Mouse (Mus musculus): Measurements from ENCODE around the gene Ndufb8. TPM values are rescaled to one million over a fixed set of nuclear protein-coding genes. Genes with fewer than 3 reads are reported as not detected.
A peak's percentile ranks its signal among the peaks of the same experiment; 100 is the strongest.

Gene Ndufb8
- total RNA-seq, 2 experiments from 2014 or later: 1,010 to 1,034 TPM

GRCm38 (mm10) chr19:44535376-44535775 lies 19.9 kb downstream of the Ndufb8 start:
- DNase-seq: no peak

- DNase-seq: no peak
These were observed 25.2 kb downstream of the Ndufb8 start for GRCm38 (mm10) chr19:44530018-44530417.

GRCm38 (mm10) chr19:44525551-44526205 lies 29.6 kb downstream of the Ndufb8 start:
- no peak for DNase-seq

- DNase-seq: peak; percentile 52
These were observed 36.1 kb downstream of the Ndufb8 start for GRCm38 (mm10) chr19:44519152-44519551.

GRCm38 (mm10) chr19:44517996-44518768 lies 37.1 kb downstream of the Ndufb8 start:
- no peak for DNase-seq

GRCm38 (mm10) chr19:44515769-44516168 lies 39.5 kb downstream of the Ndufb8 start:
- DNase-seq: no peak

GRCm38 (mm10) chr19:44514521-44515451 lies 40.5 kb downstream of the Ndufb8 start:
- DNase-seq: no peak

- DNase-seq: no peak
These were observed 41.2 kb downstream of the Ndufb8 start for GRCm38 (mm10) chr19:44513921-44514482.

GRCm38 (mm10) chr19:44513054-44513833 lies 42.0 kb downstream of the Ndufb8 start:
- no peak for DNase-seq

- DNase-seq: no peak
These were observed 42.6 kb downstream of the Ndufb8 start for GRCm38 (mm10) chr19:44512601-44513000.

GRCm38 (mm10) chr19:44511451-44512231 lies 43.6 kb downstream of the Ndufb8 start:
- no peak for DNase-seq

GRCm38 (mm10) chr19:44510534-44511175 lies 44.6 kb downstream of the Ndufb8 start:
- DNase-seq: no peak

- DNase-seq: peak; percentile 30
These were observed 52.5 kb downstream of the Ndufb8 start for GRCm38 (mm10) chr19:44502741-44503140.

- no peak for DNase-seq
These were observed 53.3 kb downstream of the Ndufb8 start for GRCm38 (mm10) chr19:44501925-44502324.

GRCm38 (mm10) chr19:44500240-44500639 lies 55.0 kb downstream of the Ndufb8 start:
- no peak for DNase-seq

GRCm38 (mm10) chr19:44498936-44499335 lies 56.3 kb downstream of the Ndufb8 start:
- DNase-seq: no peak

Measured in gastrocnemius, postnatal 25 days (tissue).